Mouse (Mus musculus): ENCODE results near the gene H2-Q10. TPM values are rescaled to one million over a fixed set of nuclear protein-coding genes. Genes with fewer than 3 reads are reported as not detected.

Gene H2-Q10
- total RNA-seq (2023): 10 to 100 TPM; 43.6 to 57.4 TPM

DNA sequence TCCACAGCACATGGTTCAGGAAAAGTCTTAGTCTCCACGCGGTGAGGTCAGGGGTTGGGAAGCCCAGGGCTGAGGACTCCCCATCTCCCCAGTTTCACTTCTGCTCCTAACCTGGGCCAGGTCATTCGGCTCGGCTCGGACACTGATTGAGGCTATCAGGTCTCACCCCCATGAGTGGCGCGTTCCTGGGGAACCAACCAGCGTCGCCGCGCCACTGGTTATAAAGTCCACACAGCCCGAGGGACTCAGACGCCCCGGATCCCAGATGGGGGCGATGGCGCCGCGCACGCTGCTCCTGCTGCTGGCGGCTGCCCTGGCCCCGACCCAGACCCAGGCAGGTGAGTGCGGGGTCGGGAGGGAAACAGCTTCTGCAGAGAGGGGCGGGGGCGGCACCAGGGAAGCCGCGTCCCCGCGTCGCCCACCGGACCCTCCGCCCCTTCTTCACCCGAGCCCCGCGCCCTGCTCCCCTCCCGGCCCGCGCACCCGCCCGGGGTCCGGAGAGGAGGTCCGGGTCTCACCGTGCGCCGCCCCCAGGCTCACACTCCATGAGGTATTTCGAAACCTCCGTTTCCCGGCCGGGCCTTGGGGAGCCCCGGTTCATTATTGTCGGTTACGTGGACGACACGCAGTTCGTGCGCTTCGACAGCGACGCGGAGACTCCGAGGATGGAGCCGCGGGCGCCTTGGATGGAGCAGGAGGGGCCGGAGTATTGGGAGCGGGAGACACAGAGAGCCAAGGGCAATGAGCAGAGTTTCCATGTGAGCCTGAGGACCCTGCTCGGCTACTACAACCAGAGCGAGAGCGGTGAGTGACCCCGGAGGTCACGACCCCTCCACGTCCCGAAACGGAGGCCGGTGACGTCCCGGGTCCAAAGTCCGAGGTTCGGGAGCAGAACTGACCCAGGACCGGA, at the start of gene H2-Q10:
Gene H2-Q10, plus strand, starts transcription at position 248 of the 910 bp plus-strand sequence.

DNA sequence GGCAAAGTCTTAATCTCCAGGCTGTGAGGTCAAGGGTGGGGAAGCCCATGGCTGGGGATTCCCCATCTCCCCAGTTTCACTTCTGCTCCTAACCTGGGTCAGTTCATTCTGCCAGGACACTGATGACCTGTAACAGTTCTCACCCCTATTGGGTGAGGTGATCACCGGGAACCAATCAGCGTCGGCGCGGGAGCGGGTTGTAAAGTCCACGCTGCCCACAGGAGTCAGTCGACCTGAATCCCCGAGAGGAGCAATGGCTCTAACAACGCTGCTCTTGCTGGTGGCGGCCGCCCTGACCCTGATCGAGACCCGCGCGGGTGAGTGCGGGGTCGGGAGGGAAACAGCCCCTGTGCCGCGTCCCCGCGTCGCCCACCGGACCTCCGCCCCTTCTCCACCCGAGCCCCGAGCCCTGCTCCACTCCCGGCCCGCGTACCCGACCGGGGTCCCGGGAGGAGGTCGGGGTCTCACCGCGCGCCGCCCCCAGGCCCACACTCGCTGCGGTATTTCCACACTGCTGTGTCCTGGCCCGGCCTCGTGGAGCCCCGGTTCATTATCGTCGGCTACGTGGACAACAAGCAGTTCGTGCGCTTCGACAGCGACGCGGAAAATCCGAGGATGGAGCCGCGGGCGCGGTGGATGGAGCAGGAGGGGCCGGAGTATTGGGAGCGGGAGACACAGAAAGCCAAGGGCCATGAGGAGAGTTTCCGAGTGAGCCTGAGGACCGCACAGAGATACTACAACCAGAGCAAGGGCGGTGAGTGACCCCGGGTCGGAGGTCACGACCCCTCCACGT, 45.1 kb upstream of the H2-Q10 start, which contains the start of gene H2-Q6:
Gene H2-Q6, plus strand, starts transcription at position 227 of the 793 bp plus-strand sequence.

DNA sequence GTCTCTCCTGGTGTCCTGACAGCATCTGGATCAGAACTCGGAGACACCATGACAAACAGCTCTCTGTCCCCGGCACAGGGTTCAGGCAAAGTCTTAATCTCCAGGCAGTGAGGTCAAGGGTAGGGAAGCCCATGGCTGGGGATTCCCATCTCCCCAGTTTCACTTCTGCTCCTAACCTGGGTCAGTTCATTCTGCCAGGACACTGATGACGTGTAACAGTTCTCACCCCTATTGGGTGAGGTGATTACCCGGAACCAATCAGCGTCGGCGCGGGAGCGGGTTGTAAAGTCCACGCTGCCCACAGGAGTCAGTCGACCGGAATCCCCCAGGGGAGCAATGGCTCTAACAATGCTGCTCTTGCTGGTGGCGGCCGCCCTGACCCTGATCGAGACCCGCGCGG, 31.0 kb upstream of the H2-Q10 start, which contains the start of gene H2-Q7:
Gene H2-Q7, plus strand, starts transcription at position 271 of the 400 bp plus-strand sequence.

DNA sequence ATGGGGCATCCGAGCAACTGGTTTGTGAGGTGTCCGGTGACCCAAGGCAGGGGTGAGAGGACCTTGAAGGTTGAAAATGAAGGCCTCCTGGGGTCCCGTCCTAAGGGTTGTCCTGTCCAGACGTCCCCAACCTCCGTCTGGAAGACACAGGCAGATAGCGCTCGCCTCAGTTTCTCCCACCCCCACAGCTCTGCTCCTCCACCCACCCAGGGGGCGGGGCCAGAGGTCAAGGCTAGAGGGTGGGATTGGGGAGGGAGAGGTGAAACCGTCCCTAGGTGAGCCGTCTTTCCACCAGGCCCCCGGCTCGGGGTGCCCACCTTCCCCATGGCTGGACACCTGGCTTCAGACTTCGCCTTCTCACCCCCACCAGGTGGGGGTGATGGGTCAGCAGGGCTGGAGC, 35.9 kb downstream of the H2-Q10 start, which contains the start of gene Pou5f1:
Gene Pou5f1, plus strand, starts transcription at position 243 of the 400 bp plus-strand sequence.

DNA sequence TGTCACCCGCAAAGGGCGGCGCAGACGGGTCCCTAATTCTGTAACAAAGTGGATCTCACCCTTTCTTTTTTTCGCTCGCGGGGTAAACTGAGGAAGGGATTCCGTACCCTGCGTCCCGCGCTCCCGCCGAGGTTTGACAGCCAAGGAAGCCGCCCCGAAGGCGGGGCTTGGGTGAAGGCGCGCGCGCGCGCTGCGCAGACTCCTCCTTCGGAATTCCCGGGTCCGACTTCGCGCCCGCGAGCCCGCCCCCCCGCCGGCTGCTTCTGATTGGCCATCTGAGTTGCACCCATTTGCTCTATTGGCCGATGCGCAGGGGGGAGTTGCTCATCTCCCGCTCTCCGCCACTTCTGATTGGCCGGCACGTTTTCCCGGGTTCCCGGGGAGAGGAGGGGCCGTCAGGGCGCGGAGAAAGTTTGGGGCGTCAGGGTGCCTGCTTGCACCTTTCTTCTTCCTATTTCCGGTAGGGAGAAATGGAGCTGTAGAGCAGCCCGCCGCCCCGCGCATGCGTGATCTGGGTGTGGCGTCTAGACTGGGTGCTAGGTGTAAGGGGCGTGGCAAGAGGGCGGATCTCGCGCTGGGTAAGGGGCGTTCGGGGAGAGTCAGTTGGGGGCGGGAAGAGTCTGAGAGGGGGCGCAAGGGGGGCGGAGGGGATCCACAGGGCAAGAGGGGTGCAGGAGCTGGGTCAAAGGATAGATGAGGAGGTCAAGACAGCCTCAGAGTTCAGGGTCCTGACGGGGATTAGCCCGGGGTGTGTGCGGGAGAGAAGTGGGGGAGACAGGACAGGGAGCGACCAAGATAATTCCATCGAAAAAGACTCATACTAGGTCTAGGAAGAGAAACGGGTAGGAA, 47.0 kb downstream of the H2-Q10 start, which contains the start of the genes Tcf19 and Cchcr1:
Gene Tcf19, minus strand, starts transcription at position 173 of the 849 bp plus-strand sequence.
Gene Cchcr1, plus strand, starts transcription at position 449 of the 849 bp plus-strand sequence.

Other genes starting within 250 kb of the H2-Q10 start
- gene Gm16181, start 249.3 kb upstream of the H2-Q10 start, total RNA-seq (2023): under 1 TPM in 1 of 2 experiments, not detected in 1; 0.75 TPM
- 1 to 10 TPM; 2.2 to 3.4 TPM for gene Atp6v1g2, start 236.4 kb upstream of the H2-Q10 start, total RNA-seq (2023)
- gene Nfkbil1, start 234.3 kb upstream of the H2-Q10 start, total RNA-seq (2023): 10 to 100 TPM; 21.5 to 22.1 TPM
- 100 to 1,000 TPM; 206 to 207 TPM for gene Ddx39b, start 228.3 kb upstream of the H2-Q10 start, total RNA-seq (2023)
- gene H2-D1, start 207.4 kb upstream of the H2-Q10 start, total RNA-seq (2023): 1,000 to 10,000 TPM; 1,338 to 1,458 TPM
- 1 to 10 TPM; 5.6 to 6.6 TPM for gene H2-Q1, start 149.7 kb upstream of the H2-Q10 start, total RNA-seq (2023)
- 1 to 10 TPM; 6.4 to 7.1 TPM for gene H2-Q2, start 127.8 kb upstream of the H2-Q10 start, total RNA-seq (2023)
- 10 to 100 TPM; 62.2 to 73.9 TPM for gene H2-Q4, start 90.5 kb upstream of the H2-Q10 start, total RNA-seq (2023)
- gene H2-Q6, start 45.2 kb upstream of the H2-Q10 start, total RNA-seq (2023): 10 to 100 TPM; 12.6 to 13.8 TPM
- gene H2-Q7, start 30.9 kb upstream of the H2-Q10 start, total RNA-seq (2023): 10 to 100 TPM; 10.5 to 17.7 TPM
- gene Pou5f1, start 35.9 kb downstream of the H2-Q10 start, total RNA-seq (2023): 1 to 10 TPM; 2.1 TPM
- 10 to 100 TPM; 33.6 to 35.3 TPM for gene Tcf19, start 46.7 kb downstream of the H2-Q10 start, total RNA-seq (2023)
- gene Cchcr1, start 47.0 kb downstream of the H2-Q10 start, total RNA-seq (2023): 10 to 100 TPM; 13.6 to 15.8 TPM
- gene Psors1c2, start 63.1 kb downstream of the H2-Q10 start, total RNA-seq (2023): not detected
- gene Cdsn, start 82.0 kb downstream of the H2-Q10 start, total RNA-seq (2023): not detected
- gene 2300002M23Rik, start 97.4 kb downstream of the H2-Q10 start, total RNA-seq (2023): not detected
- gene Sfta2, start 131.5 kb downstream of the H2-Q10 start, total RNA-seq (2023): not detected
- gene Gm9573, start 156.5 kb downstream of the H2-Q10 start, total RNA-seq (2023): not detected
- not detected for gene Mucl3, start 173.6 kb downstream of the H2-Q10 start, total RNA-seq (2023)
- gene Vars2, start 197.5 kb downstream of the H2-Q10 start, total RNA-seq (2023): 10 to 100 TPM in 1 of 2 experiments, 1 to 10 TPM in 1; 7.2 to 11.6 TPM
- 1 to 10 TPM; 6.5 to 9.4 TPM for gene Gtf2h4, start 203.7 kb downstream of the H2-Q10 start, total RNA-seq (2023)
- under 1 TPM; 0.31 to 0.51 TPM for gene Ddr1, start 234.5 kb downstream of the H2-Q10 start, total RNA-seq (2023)

Data from neutrophil, adult 59 days (primary cell).